15 mouse cellular contexts compared by ENCODE assay signal in the genomic region with DNA sequence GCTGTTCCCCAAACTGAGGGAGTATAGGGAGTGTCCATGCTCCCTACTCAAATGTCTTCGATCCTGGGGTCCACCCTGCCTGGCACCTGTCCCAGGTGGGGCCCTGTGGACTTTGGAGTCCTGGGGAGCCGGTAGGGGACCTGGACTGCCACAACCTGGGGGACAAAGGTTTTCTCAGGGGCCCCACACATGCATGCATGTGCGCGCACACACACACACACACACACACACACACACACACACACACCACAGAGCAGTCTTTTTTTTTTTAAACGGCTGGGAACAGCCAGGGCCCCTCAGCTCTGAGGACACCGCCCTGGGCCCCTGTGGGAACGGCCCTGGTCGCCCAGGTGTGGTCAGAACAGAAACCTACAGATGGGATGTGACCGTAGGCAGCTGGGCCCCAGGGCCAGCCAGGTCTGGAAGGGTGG. TPM values are rescaled to one million over a fixed set of nuclear protein-coding genes. Genes with fewer than 3 reads are reported as not detected.
DNase-seq lines count a peak whose midpoint lies in the region; ATAC-seq lines count a peak whose summit lies in the region.
"Had no signal": no experiment of that assay in that cellular context is flagged by ENCODE, and none has a peak within 500 bp of the region (broad histone marks: within the 10 kb centered on the region; RNA-seq: fewer than 3 reads in every experiment).

No protein-coding gene starts in this region.

- H3K36me3 ChIP-seq in forebrain, embryonic 10.5 days (replicated peaks), result peaks cover 59% of the 10 kb centered on the region
- peaks cover 17% of the 10 kb centered on the region for H3K36me3 ChIP-seq in forebrain, embryonic 13.5 days (ENCODE audit: poor library complexity, severe bottlenecking)
- H3K36me3 ChIP-seq in embryonic facial prominence, embryonic 15.5 days, result peaks cover 25% of the 10 kb centered on the region
- peaks cover 17% of the 10 kb centered on the region for H3K36me3 ChIP-seq in liver, embryonic 13.5 days
- H3K36me3 ChIP-seq: forebrain, embryonic 15.5 days had no signal

- H3K27ac ChIP-seq in forebrain, embryonic 10.5 days, result peak overlapping the region; percentile 85; the same call in 1 of the 2 replicates
- no peak overlapping the region for H3K27ac ChIP-seq in forebrain, embryonic 13.5 days
- peak overlapping the region; percentile 34; the same call in 1 of the 2 replicates for H3K27ac ChIP-seq in embryonic facial prominence, embryonic 15.5 days (replicated peaks)
- H3K27ac ChIP-seq in liver, embryonic 13.5 days, result peak overlapping the region; percentile 70
- H3K27ac ChIP-seq: forebrain, embryonic 15.5 days had no signal

- H3K4me1 ChIP-seq in forebrain, embryonic 10.5 days, result peaks cover 72% of the 10 kb centered on the region
- H3K4me1 ChIP-seq in forebrain, embryonic 13.5 days, result peaks cover 21% of the 10 kb centered on the region
- H3K4me1 ChIP-seq in embryonic facial prominence, embryonic 15.5 days, result peaks cover 52% of the 10 kb centered on the region
- H3K4me1 ChIP-seq in liver, embryonic 13.5 days (replicated peaks), result peaks cover 96% of the 10 kb centered on the region

- H3K9ac ChIP-seq in forebrain, embryonic 13.5 days, result no peak overlapping the region
- H3K9ac ChIP-seq in embryonic facial prominence, embryonic 15.5 days, result no peak overlapping the region
- H3K9ac ChIP-seq in liver, embryonic 13.5 days, result peak overlapping the region; percentile 49
- H3K9ac ChIP-seq: forebrain, embryonic 15.5 days had no signal

- no peaks in the 10 kb centered on the region for H3K9me3 ChIP-seq in forebrain, embryonic 10.5 days
- no peaks in the 10 kb centered on the region for H3K9me3 ChIP-seq in forebrain, embryonic 13.5 days (replicated peaks)
- H3K9me3 ChIP-seq in embryonic facial prominence, embryonic 15.5 days (replicated peaks), result no peaks in the 10 kb centered on the region
- no peaks in the 10 kb centered on the region for H3K9me3 ChIP-seq in liver, embryonic 13.5 days (replicated peaks)
- H3K9me3 ChIP-seq: forebrain, embryonic 15.5 days had no signal

- no peak for ATAC-seq in forebrain, embryonic 13.5 days
- ATAC-seq in embryonic facial prominence, embryonic 15.5 days (ENCODE audit: insufficient number of reproducible peaks, low FRiP score, low TSS enrichment, low read depth), result no peak
- no peak for ATAC-seq in liver, embryonic 13.5 days (ENCODE audit: low read depth)
- no peak for ATAC-seq in frontal cortex, adult (ENCODE audit: low TSS enrichment)
- ATAC-seq: forebrain, embryonic 15.5 days had no signal

- no peak overlapping the region for H3K4me2 ChIP-seq in forebrain, embryonic 13.5 days
- H3K4me2 ChIP-seq in embryonic facial prominence, embryonic 15.5 days (replicated peaks), result no peak overlapping the region
- 0 out of 2 replicates have a peak overlapping the region, but pooled peaks have one; percentile 21 for H3K4me2 ChIP-seq in liver, embryonic 13.5 days
- H3K4me2 ChIP-seq: forebrain, embryonic 15.5 days had no signal

- DNase-seq in forebrain, embryonic 10.5 days (ENCODE audit: extremely low spot score, low spot score), result no peak
- peak; percentile 58 for DNase-seq in kidney, postnatal 10 days
- DNase-seq in kidney, postnatal 25 days, result no peak
- DNase-seq in liver, embryonic 13.5 days, result no peak
- DNase-seq in thymus, postnatal 14 days, result no peak
- DNase-seq: cerebellum, adult 2 months; gastrocnemius, postnatal 14 days; heart, postnatal 10 days; left cerebral cortex, postnatal 4 days; thymus, adult 2 months had no signal

- H3K4me3 ChIP-seq in forebrain, embryonic 10.5 days, result no peak overlapping the region
- H3K4me3 ChIP-seq in forebrain, embryonic 13.5 days, result no peak overlapping the region
- H3K4me3 ChIP-seq in embryonic facial prominence, embryonic 15.5 days (replicated peaks), result no peak overlapping the region
- no peak overlapping the region for H3K4me3 ChIP-seq in liver, embryonic 13.5 days (replicated peaks)
- H3K4me3 ChIP-seq: forebrain, embryonic 15.5 days had no signal

- WGBS in forebrain, embryonic 10.5 days, result 88% methylated on average over 9 of the region's 9 CpGs
- WGBS in forebrain, embryonic 13.5 days, result 75% methylated on average over 9 of the region's 9 CpGs
- 67% methylated on average over 9 of the region's 9 CpGs for WGBS in embryonic facial prominence, embryonic 15.5 days
- WGBS in liver, embryonic 13.5 days (ENCODE audit: insufficient replicate concordance), result 39% methylated on average over 9 of the region's 9 CpGs

- H3K27me3 ChIP-seq in forebrain, embryonic 10.5 days (ENCODE audit: poor library complexity, severe bottlenecking), result no peaks in the 10 kb centered on the region
- no peaks in the 10 kb centered on the region for H3K27me3 ChIP-seq in forebrain, embryonic 13.5 days
- H3K27me3 ChIP-seq in embryonic facial prominence, embryonic 15.5 days, result no peaks in the 10 kb centered on the region
- H3K27me3 ChIP-seq in liver, embryonic 13.5 days, result no peaks in the 10 kb centered on the region
- H3K27me3 ChIP-seq: forebrain, embryonic 15.5 days had no signal

RNA-seq across cellular contexts. Expression of a gene that starts 16.5 kb away (rescaled TPM):
- 165 and 167 TPM in 2 replicates for polyA plus RNA-seq in forebrain, embryonic 10.5 days (2016; fragmentation: Nextera tagmentation; extraction: Ambion mirVana)
- polyA plus RNA-seq in forebrain, embryonic 13.5 days (2015; fragmentation: Nextera tagmentation; extraction: Ambion mirVana), result 80.2 and 94.8 TPM in 2 replicates
- polyA plus RNA-seq in embryonic facial prominence, embryonic 15.5 days (2015; fragmentation: Nextera tagmentation; extraction: Ambion mirVana), result 84.7 and 90.6 TPM in 2 replicates
- polyA plus RNA-seq in liver, embryonic 13.5 days (2015; fragmentation: Nextera tagmentation; extraction: Ambion mirVana), result 78.2 and 83.0 TPM in 2 replicates

RNA-seq across cellular contexts. Expression of a gene that starts 16.6 kb away (rescaled TPM):
- polyA plus RNA-seq in forebrain, embryonic 10.5 days (2016; fragmentation: Nextera tagmentation; extraction: Ambion mirVana), result 12.5 and 13.0 TPM in 2 replicates
- polyA plus RNA-seq in forebrain, embryonic 13.5 days (2015; fragmentation: Nextera tagmentation; extraction: Ambion mirVana), result 2.5 and 3.6 TPM in 2 replicates
- 6.6 and 7.0 TPM in 2 replicates for polyA plus RNA-seq in embryonic facial prominence, embryonic 15.5 days (2015; fragmentation: Nextera tagmentation; extraction: Ambion mirVana)
- 5.4 and 5.7 TPM in 2 replicates for polyA plus RNA-seq in liver, embryonic 13.5 days (2015; fragmentation: Nextera tagmentation; extraction: Ambion mirVana)

RNA-seq across cellular contexts. Expression of a gene that starts 22.5 kb away (rescaled TPM):
- polyA plus RNA-seq in forebrain, embryonic 10.5 days (2016; fragmentation: Nextera tagmentation; extraction: Ambion mirVana), result 112 and 116 TPM in 2 replicates
- 200 and 217 TPM in 2 replicates for polyA plus RNA-seq in forebrain, embryonic 13.5 days (2015; fragmentation: Nextera tagmentation; extraction: Ambion mirVana)
- 179 and 181 TPM in 2 replicates for polyA plus RNA-seq in embryonic facial prominence, embryonic 15.5 days (2015; fragmentation: Nextera tagmentation; extraction: Ambion mirVana)
- 63.0 and 63.8 TPM in 2 replicates for polyA plus RNA-seq in liver, embryonic 13.5 days (2015; fragmentation: Nextera tagmentation; extraction: Ambion mirVana)

RNA-seq across cellular contexts. Expression of a gene that starts 26.7 kb away (rescaled TPM):
- 0.28 and 0.48 TPM in 2 replicates for polyA plus RNA-seq in forebrain, embryonic 10.5 days (2016; fragmentation: Nextera tagmentation; extraction: Ambion mirVana)
- 1.0 and 1.3 TPM in 2 replicates for polyA plus RNA-seq in forebrain, embryonic 13.5 days (2015; fragmentation: Nextera tagmentation; extraction: Ambion mirVana)
- polyA plus RNA-seq in embryonic facial prominence, embryonic 15.5 days (2015; fragmentation: Nextera tagmentation; extraction: Ambion mirVana), result 1.1 and 1.4 TPM in 2 replicates
- polyA plus RNA-seq in liver, embryonic 13.5 days (2015; fragmentation: Nextera tagmentation; extraction: Ambion mirVana), result 0.19 and 0.28 TPM in 2 replicates

RNA-seq across cellular contexts. Expression of a gene that starts 27.0 kb away (rescaled TPM):
- polyA plus RNA-seq in forebrain, embryonic 10.5 days (2016; fragmentation: Nextera tagmentation; extraction: Ambion mirVana), result 0.20 and 0.31 TPM in 2 replicates
- 0.38 and 0.57 TPM in 2 replicates for polyA plus RNA-seq in forebrain, embryonic 13.5 days (2015; fragmentation: Nextera tagmentation; extraction: Ambion mirVana)
- polyA plus RNA-seq in embryonic facial prominence, embryonic 15.5 days (2015; fragmentation: Nextera tagmentation; extraction: Ambion mirVana), result 0.63 and 0.77 TPM in 2 replicates
- 0.07 and 0.10 TPM in 2 replicates for polyA plus RNA-seq in liver, embryonic 13.5 days (2015; fragmentation: Nextera tagmentation; extraction: Ambion mirVana)
- polyA plus RNA-seq: large intestine, adult 2 months had no signal
